Mouse (Mus musculus) thymus, adult 2 months (tissue): ENCODE results near the gene Nyx. TPM values are rescaled to one million over a fixed set of nuclear protein-coding genes. Genes with fewer than 3 reads are reported as not detected.
A peak's percentile ranks its signal among the peaks of the same experiment; 100 is the strongest.

Source experiments
- DNase-seq: peaks from one replicate; pipeline ENCODE4 v3.0.0; 2021
- H3K27ac ChIP-seq: fragments of 200-500 bp; 2 replicates; pipeline ENCODE4 v1.5.1; 2012; ENCODE audit warnings: low read length, control low read depth; ENCODE audit not compliant: control insufficient read depth, insufficient read depth
- H3K27me3 ChIP-seq: fragments of 200-500 bp; 2 replicates; pipeline ENCODE4 v1.6.1; 2012; ENCODE audit warnings: mild to moderate bottlenecking, low read length, moderate library complexity, mixed read lengths; ENCODE audit not compliant: control insufficient read depth, insufficient read depth
- H3K36me3 ChIP-seq: fragments of 200-500 bp; 2 replicates; pipeline ENCODE4 v1.6.1; 2012; ENCODE audit warnings: mild to moderate bottlenecking, low read length, moderate library complexity; ENCODE audit not compliant: control insufficient read depth, insufficient read depth
- H3K4me1 ChIP-seq: fragments of 200-500 bp; replicated peaks from 2 replicates; pipeline ENCODE4 v1.6.1; 2012; ENCODE audit warnings: low read length; ENCODE audit not compliant: control insufficient read depth, insufficient read depth
- H3K4me3 ChIP-seq: fragments of 200-500 bp; 2 replicates; pipeline ENCODE4 v1.5.1; 2012; ENCODE audit warnings: mild to moderate bottlenecking, low read length, control low read depth, moderate library complexity; ENCODE audit not compliant: control insufficient read depth, insufficient read depth
- CTCF ChIP-seq: fragments of 200-500 bp; IDR thresholded peaks from 2 replicates; pipeline ENCODE4 v1.5.1; 2012; ENCODE audit warnings: mild to moderate bottlenecking, control low read depth, low read length, moderate library complexity, borderline replicate concordance; ENCODE audit not compliant: control insufficient read depth, poor library complexity, insufficient read depth; ENCODE audit errors: extremely low read depth
- POLR2A ChIP-seq: fragments of 200-500 bp; IDR thresholded peaks from 2 replicates; pipeline ENCODE4 v1.6.1; 2012; ENCODE audit warnings: mild to moderate bottlenecking, low read length, control low read depth, moderate library complexity; ENCODE audit not compliant: control insufficient read depth, poor library complexity, insufficient read depth; ENCODE audit errors: extremely low read depth
- WGBS: fragments of 180-500 bp; shearing (Covaris S2); methylation state at CpG from one replicate; pipeline ENCODE4 v1.1.7; 2018; 5-methylcytosine and 5-hydroxymethylcytosine counted together
- polyA plus RNA-seq: library from polyadenylated mRNA; depleted of rRNA; stranded (reverse); fragments of >200 nt; gene quantifications from 2 replicates; pipeline ENCODE4 v1.2.3, GENCODE M21; 2012

The Nyx gene
- polyA plus RNA-seq, 1 experiment, result 0.94 TPM

DNA sequence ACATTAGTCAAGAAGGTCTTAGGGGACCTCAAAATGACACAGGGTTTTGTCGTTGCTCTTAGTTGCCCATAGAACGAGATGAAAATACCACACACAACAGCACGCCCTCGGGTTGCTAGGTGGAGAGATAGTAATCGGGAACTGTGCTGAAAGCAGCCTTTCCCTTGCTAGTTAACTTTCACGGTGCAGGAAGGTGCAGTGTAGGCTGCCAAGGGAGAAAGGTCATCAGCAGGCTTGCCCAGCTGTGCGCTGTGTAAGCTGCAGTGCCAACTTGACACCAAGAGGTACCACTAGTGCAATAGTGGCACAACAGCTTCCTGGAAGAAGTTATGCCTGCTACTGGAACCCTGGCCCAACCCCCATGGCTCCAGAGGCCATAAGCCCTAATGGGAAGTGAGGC is 38.5 kb downstream of the Nyx start:
- Histone ChIP-seq H3K4me3 (no peak overlapping the region), H3K36me3 (no peaks in the 10 kb centered on the region), H3K27me3 (no peaks in the 10 kb centered on the region), H3K27ac (no peak overlapping the region), H3K4me1 (peaks cover 2% of the 10 kb centered on the region; the same call in 1 of the 2 replicates)
- TF ChIP-seq POLR2A, result no peak
- TF ChIP-seq CTCF, result no peak
- DNase-seq, result no peak
- 90% methylated on average over 7 of the region's 7 CpGs for WGBS

- H3K27me3 ChIP-seq, result no peaks in the 10 kb centered on the region
- no peaks in the 10 kb centered on the region for H3K36me3 ChIP-seq
- no peak for TF ChIP-seq POLR2A
- TF ChIP-seq CTCF, result no peak
- DNase-seq, result no peak
- 73% methylated on average over 2 of the region's 2 CpGs for WGBS
- no peak overlapping the region for H3K27ac ChIP-seq
- H3K4me3 ChIP-seq, result no peak overlapping the region
- H3K4me1 ChIP-seq, result peaks cover 2% of the 10 kb centered on the region; the same call in 1 of the 2 replicates
These were observed 40.5 kb downstream of the Nyx start for GRCm38 (mm10) chrX:13506376-13506775.

DNA sequence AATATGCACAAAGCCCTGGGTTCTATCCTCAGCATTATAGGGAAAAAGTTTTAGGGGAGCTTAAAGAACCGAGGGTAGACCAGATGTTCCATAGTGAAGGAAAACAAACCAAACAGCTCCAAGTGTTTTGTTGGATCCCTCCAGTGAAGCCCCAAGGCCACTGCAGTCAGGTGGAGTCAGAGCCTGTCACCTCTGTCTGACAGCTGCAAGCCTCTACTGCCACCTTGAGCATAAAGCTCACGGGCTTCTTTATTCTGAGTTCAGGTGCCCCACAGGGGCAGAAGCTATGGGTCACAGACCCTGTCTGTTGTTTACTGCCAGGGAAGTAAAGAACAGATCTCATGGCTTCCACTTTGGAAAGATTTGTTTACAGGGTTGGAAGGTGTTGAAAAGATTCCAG is 47.2 kb downstream of the Nyx start:
- 37% methylated on average over 2 of the region's 2 CpGs for WGBS
- no peak for TF ChIP-seq CTCF
- TF ChIP-seq POLR2A, result no peak
- peaks cover 25% of the 10 kb centered on the region for H3K4me1 ChIP-seq

GRCm38 (mm10) chrX:13513864-13514263 is 48.0 kb downstream of the Nyx start:
- TF ChIP-seq POLR2A, result no peak
- TF ChIP-seq CTCF, result no peak
- WGBS, result 95% methylated on average over 5 of the region's 5 CpGs

More for the DNA sequence above, 47.2 kb downstream of the Nyx start:
- Histone ChIP-seq H3K27ac (no peak overlapping the region), H3K4me3 (no peak overlapping the region), H3K36me3 (no peaks in the 10 kb centered on the region), H3K27me3 (no peaks in the 10 kb centered on the region)
- peak; percentile 31 for DNase-seq

GRCm38 (mm10) chrX:13516451-13516850 is 50.5 kb downstream of the Nyx start:
- no peak for TF ChIP-seq CTCF
- no peak for TF ChIP-seq POLR2A
- H3K4me1 ChIP-seq, result peaks cover 31% of the 10 kb centered on the region
- no peaks in the 10 kb centered on the region for H3K27me3 ChIP-seq
- 10% methylated on average over 6 of the region's 6 CpGs for WGBS
- peak; percentile 23 for DNase-seq
- H3K36me3 ChIP-seq, result no peaks in the 10 kb centered on the region
- H3K4me3 ChIP-seq, result no peak overlapping the region
- peak overlapping the region; percentile 83 for H3K27ac ChIP-seq

More at GRCm38 (mm10) chrX:13513864-13514263, 48.0 kb downstream of the Nyx start:
- Histone ChIP-seq H3K36me3 (no peaks in the 10 kb centered on the region), H3K27me3 (no peaks in the 10 kb centered on the region), H3K4me1 (peaks cover 29% of the 10 kb centered on the region), H3K27ac (no peak overlapping the region), H3K4me3 (no peak overlapping the region)
- no peak for DNase-seq

- 43% methylated on average over 10 of the region's 10 CpGs for WGBS
- TF ChIP-seq POLR2A, result no peak
- no peak for TF ChIP-seq CTCF
- Histone ChIP-seq H3K27ac (no peak overlapping the region), H3K4me1 (peaks cover 31% of the 10 kb centered on the region), H3K36me3 (no peaks in the 10 kb centered on the region), H3K27me3 (no peaks in the 10 kb centered on the region), H3K4me3 (no peak overlapping the region)
- no peak for DNase-seq
These were observed 52.1 kb downstream of the Nyx start for GRCm38 (mm10) chrX:13518019-13518418.
